In the genomic region with DNA sequence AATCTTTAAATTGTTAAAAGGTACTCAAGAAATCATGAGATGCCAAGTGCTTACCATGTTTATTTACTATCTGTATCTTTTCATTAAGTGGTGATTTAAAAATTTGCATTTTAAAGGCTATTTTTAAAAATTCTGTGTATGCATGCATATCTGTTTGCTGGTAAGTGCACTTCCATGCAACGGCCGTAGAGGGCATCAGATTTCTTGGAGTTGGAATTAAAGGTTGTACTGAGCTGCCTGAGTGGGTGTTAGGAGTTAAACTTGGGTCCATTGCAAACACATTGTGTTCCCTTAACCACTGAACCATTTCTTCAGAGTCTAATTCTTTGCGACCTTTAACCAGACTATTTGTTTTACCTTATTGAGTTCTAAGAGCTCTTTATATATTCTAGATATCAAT, we compare ENCODE assay signal across 28 mouse cellular contexts. TPM values are rescaled to one million over a fixed set of nuclear protein-coding genes. Genes with fewer than 3 reads are reported as not detected.
DNase-seq lines count a peak whose midpoint lies in the region; ATAC-seq and TF ChIP-seq lines count a peak whose summit lies in the region.
"Had no signal": no experiment of that assay in that cellular context is flagged by ENCODE, and none has a peak within 500 bp of the region (broad histone marks: within the 10 kb centered on the region; RNA-seq: fewer than 3 reads in every experiment).

No protein-coding gene starts in this region.

- in situ Hi-C loops in CH12.LX (cut with MboI; ENCODE audit: low pct_ligation_motif_present, low pct_unique_long_range_greater_than_20kb, low sequenced_read_pairs), result no loop called here
- in situ Hi-C loops in Patski (cut with MboI; ENCODE audit: low pct_unique_long_range_greater_than_20kb), result no loop called here

- ATAC-seq in midbrain, embryonic 15.5 days (replicated peaks), result no peak
- ATAC-seq in Patski, result no peak
- no peak for ATAC-seq in liver, postnatal 0 days
- no peak for ATAC-seq in kidney, embryonic 14.5 days (ENCODE audit: low FRiP score, low TSS enrichment)
- ATAC-seq: activated CD4-positive, CD25-positive, alpha-beta regulatory T cell, adult 4 months; forebrain, embryonic 13.5 days; forebrain, embryonic 16.5 days had no signal

- peak; percentile 2 for DNase-seq in midbrain, embryonic 10.5 days (ENCODE audit: low spot score)
- DNase-seq in CH12.LX (ENCODE audit: extremely low read depth) (peak; percentile 7), Patski (ENCODE audit: low read depth, low spot score) (no peak)
- no peak for DNase-seq in liver, postnatal 0 days
- no peak for DNase-seq in layer of hippocampus, adult 2 months (ENCODE audit: low spot score in 2 of 2)
- DNase-seq: adrenal gland, adult 8-10 months; adrenal gland, postnatal 25 days; cerebellum, adult 11-12 months; cerebellum, adult 8-10 months; cerebellum, postnatal 10 days; gastrocnemius, postnatal 10 days; gastrocnemius, postnatal 36 days; heart, adult 2 months; heart, postnatal 14 days; heart, postnatal 4 days had no signal

- no peak overlapping the region for H3K4me2 ChIP-seq in midbrain, embryonic 15.5 days
- no peak overlapping the region for H3K4me2 ChIP-seq in CH12.LX (ENCODE audit: insufficient read depth, low read depth, poor library complexity, severe bottlenecking)
- no peak overlapping the region for H3K4me2 ChIP-seq in liver, postnatal 0 days (ENCODE audit: low read depth, low read length)
- no peak overlapping the region for H3K4me2 ChIP-seq in kidney, embryonic 14.5 days (replicated peaks; ENCODE audit: low read depth, low read length)
- H3K4me2 ChIP-seq: embryonic facial prominence, embryonic 12.5 days; embryonic facial prominence, embryonic 15.5 days; forebrain, embryonic 13.5 days; heart, embryonic 13.5 days; hindbrain, embryonic 14.5 days had no signal

- CTCF ChIA-PET in Patski (lab: Charles Lee), result no interaction called here

- TF ChIP-seq POLR2A in CH12.LX (IDR thresholded peaks at IDR 0.05; ENCODE audit: low read depth, low read length), result no peak

- peak; percentile 24 to 28; a peak in 3 of 4 replicates for TF ChIP-seq CTCF in CH12.LX (conservative IDR thresholded peaks at IDR 0.05 in 1 of 2, IDR thresholded peaks at IDR 0.05 in 1 of 2; ENCODE audit: low read depth in 2 of 2, low read length in 2 of 2)
- peak; percentile 46 for TF ChIP-seq CTCF in Patski (IDR thresholded peaks at IDR 0.05)
- TF ChIP-seq CTCF in liver, postnatal 0 days (IDR thresholded peaks at IDR 0.05; ENCODE audit: low read depth), result peak; percentile 53
- TF ChIP-seq CTCF in layer of hippocampus, adult 2 months (conservative IDR thresholded peaks at IDR 0.05), result no peak

- H3K27me3 ChIP-seq in midbrain, embryonic 10.5 days (ENCODE audit: low read depth, poor library complexity, severe bottlenecking), result no peaks in the 10 kb centered on the region
- no peaks in the 10 kb centered on the region for H3K27me3 ChIP-seq in midbrain, embryonic 15.5 days (replicated peaks)
- H3K27me3 ChIP-seq in CH12.LX (replicated peaks) (peaks cover 9% of the 10 kb centered on the region), Patski (peaks cover 3% of the 10 kb centered on the region)
- H3K27me3 ChIP-seq in liver, postnatal 0 days (ENCODE audit: insufficient read depth, low read length), result no peaks in the 10 kb centered on the region
- no peaks in the 10 kb centered on the region for H3K27me3 ChIP-seq in kidney, embryonic 14.5 days (ENCODE audit: control insufficient read depth, insufficient read depth, low read length)
- H3K27me3 ChIP-seq: embryonic facial prominence, embryonic 12.5 days; embryonic facial prominence, embryonic 15.5 days; forebrain, embryonic 13.5 days; heart, embryonic 13.5 days had no signal

- TF ChIP-seq RAD21 in CH12.LX (IDR thresholded peaks at IDR 0.05; ENCODE audit: low read depth, low read length), result peak; percentile 11

- H3K9ac ChIP-seq in midbrain, embryonic 15.5 days, result no peak overlapping the region
- no peak overlapping the region for H3K9ac ChIP-seq in CH12.LX (ENCODE audit: insufficient read depth, low read depth)
- H3K9ac ChIP-seq in liver, postnatal 0 days (replicated peaks), result no peak overlapping the region
- no peak overlapping the region for H3K9ac ChIP-seq in kidney, embryonic 14.5 days (ENCODE audit: low read depth, low read length)
- H3K9ac ChIP-seq: embryonic facial prominence, embryonic 12.5 days; embryonic facial prominence, embryonic 15.5 days; forebrain, embryonic 13.5 days; heart, embryonic 13.5 days; hindbrain, embryonic 14.5 days had no signal

- no peaks in the 10 kb centered on the region for H3K4me1 ChIP-seq in midbrain, embryonic 10.5 days
- H3K4me1 ChIP-seq in midbrain, embryonic 15.5 days, result peaks cover 5% of the 10 kb centered on the region
- no peaks in the 10 kb centered on the region for H3K4me1 ChIP-seq in CH12.LX (ENCODE audit: control insufficient read depth in 1 of 2, insufficient read depth in 2 of 2)
- no peaks in the 10 kb centered on the region for H3K4me1 ChIP-seq in liver, postnatal 0 days (ENCODE audit: insufficient read depth)
- no peaks in the 10 kb centered on the region for H3K4me1 ChIP-seq in kidney, embryonic 14.5 days (ENCODE audit: control insufficient read depth, insufficient read depth, low read length)
- H3K4me1 ChIP-seq: embryonic facial prominence, embryonic 12.5 days; embryonic facial prominence, embryonic 15.5 days; forebrain, embryonic 10.5 days; forebrain, embryonic 13.5 days had no signal

- H3K36me3 ChIP-seq in midbrain, embryonic 10.5 days, result no peaks in the 10 kb centered on the region
- no peaks in the 10 kb centered on the region for H3K36me3 ChIP-seq in midbrain, embryonic 15.5 days (replicated peaks)
- H3K36me3 ChIP-seq in CH12.LX (replicated peaks in 1 of 2; ENCODE audit: control insufficient read depth in 1 of 2, insufficient read depth in 1 of 2, low read length in 1 of 2), result no peaks in the 10 kb centered on the region
- H3K36me3 ChIP-seq in liver, postnatal 0 days (replicated peaks; ENCODE audit: insufficient read depth, low read length), result no peaks in the 10 kb centered on the region
- no peaks in the 10 kb centered on the region for H3K36me3 ChIP-seq in kidney, embryonic 14.5 days (ENCODE audit: control insufficient read depth, insufficient read depth, low read length)
- H3K36me3 ChIP-seq: embryonic facial prominence, embryonic 12.5 days; embryonic facial prominence, embryonic 15.5 days; forebrain, embryonic 10.5 days; G1E; heart, embryonic 10.5 days; heart, embryonic 13.5 days had no signal

- dilution Hi-C loops in CH12.LX (cut with MboI; ENCODE audit: extremely low pct_ligation_motif_present, extremely low pct_unique_long_range_greater_than_20kb, low sequenced_read_pairs), result no loop called here

- POLR2A ChIA-PET in Patski (lab: Charles Lee), result no interaction called here

- no peak overlapping the region for H3K4me3 ChIP-seq in midbrain, embryonic 10.5 days
- no peak overlapping the region for H3K4me3 ChIP-seq in midbrain, embryonic 15.5 days
- no peak overlapping the region for H3K4me3 ChIP-seq in CH12.LX (replicated peaks in 1 of 3; ENCODE audit: low read depth in 2 of 3, low read length in 2 of 3, poor library complexity in 1 of 3)
- H3K4me3 ChIP-seq in liver, postnatal 0 days (ENCODE audit: low read depth, low read length), result no peak overlapping the region
- H3K4me3 ChIP-seq in kidney, embryonic 14.5 days (ENCODE audit: low read length), result no peak overlapping the region
- no peak overlapping the region for H3K4me3 ChIP-seq in layer of hippocampus, adult 2 months
- H3K4me3 ChIP-seq: embryonic facial prominence, embryonic 12.5 days; embryonic facial prominence, embryonic 15.5 days; erythroblast, embryonic 14.5 days; forebrain, embryonic 10.5 days; forebrain, embryonic 13.5 days; heart, adult 2 months; heart, embryonic 10.5 days; heart, embryonic 13.5 days had no signal

- H3K27ac ChIP-seq in midbrain, embryonic 10.5 days (replicated peaks), result no peak overlapping the region
- no peak overlapping the region for H3K27ac ChIP-seq in midbrain, embryonic 15.5 days
- no peak overlapping the region for H3K27ac ChIP-seq in CH12.LX (ENCODE audit: insufficient read depth, low read depth)
- no peak overlapping the region for H3K27ac ChIP-seq in liver, postnatal 0 days (ENCODE audit: low read depth)
- no peak overlapping the region for H3K27ac ChIP-seq in kidney, embryonic 14.5 days (ENCODE audit: low read depth, low read length)
- H3K27ac ChIP-seq in layer of hippocampus, adult 2 months, result no peak overlapping the region
- H3K27ac ChIP-seq: embryonic facial prominence, embryonic 12.5 days; embryonic facial prominence, embryonic 15.5 days; forebrain, embryonic 10.5 days; forebrain, embryonic 13.5 days; heart, adult 2 months; heart, embryonic 10.5 days; heart, embryonic 13.5 days; hindbrain, embryonic 14.5 days had no signal

- WGBS in midbrain, embryonic 10.5 days, result 85% methylated on average over 3 of the region's 3 CpGs
- WGBS in midbrain, embryonic 15.5 days, result 95% methylated on average over 3 of the region's 3 CpGs
- 84% methylated on average over 3 of the region's 3 CpGs for WGBS in liver, postnatal 0 days (ENCODE audit: insufficient replicate concordance)
- WGBS in kidney, embryonic 14.5 days, result 89% methylated on average over 3 of the region's 3 CpGs

- no peak for TF ChIP-seq EP300 in CH12.LX (IDR thresholded peaks at IDR 0.05; ENCODE audit: low read length)
- TF ChIP-seq EP300 in liver, postnatal 0 days (IDR thresholded peaks at IDR 0.05; ENCODE audit: low read depth), result no peak

- no peaks in the 10 kb centered on the region for H3K9me3 ChIP-seq in midbrain, embryonic 10.5 days (replicated peaks)
- no peaks in the 10 kb centered on the region for H3K9me3 ChIP-seq in midbrain, embryonic 15.5 days
- no peaks in the 10 kb centered on the region for H3K9me3 ChIP-seq in CH12.LX (replicated peaks; ENCODE audit: low read length)
- H3K9me3 ChIP-seq in liver, postnatal 0 days (ENCODE audit: low read length), result no peaks in the 10 kb centered on the region
- H3K9me3 ChIP-seq in kidney, embryonic 14.5 days (ENCODE audit: control insufficient read depth, low read length), result no peaks in the 10 kb centered on the region
- H3K9me3 ChIP-seq: embryonic facial prominence, embryonic 12.5 days; embryonic facial prominence, embryonic 15.5 days; forebrain, embryonic 10.5 days; forebrain, embryonic 13.5 days; G1E; heart, embryonic 10.5 days; heart, embryonic 13.5 days had no signal

- H3K79me2 ChIP-seq in CH12.LX (replicated peaks; ENCODE audit: control insufficient read depth, extremely low read depth, insufficient read depth, poor library complexity, severe bottlenecking), result no peaks in the 10 kb centered on the region

TF ChIP-seq in CH12.LX, 34 proteins besides CTCF, POLR2A, EP300 and RAD21 (continues in another document):
- TF ChIP-seq HCFC1 (IDR thresholded peaks at IDR 0.05; ENCODE audit: low read depth, low read length), result no peak
- TF ChIP-seq MAZ (IDR thresholded peaks at IDR 0.05; ENCODE audit: low read depth, low read length), result no peak

RNA-seq across cellular contexts. Expression of a gene that starts 29.6 kb away (rescaled TPM):
- polyA plus RNA-seq in midbrain, embryonic 10.5 days (2016; fragmentation: Nextera tagmentation; extraction: Ambion mirVana), result 17.7 and 20.8 TPM in 2 replicates
- polyA plus RNA-seq in midbrain, embryonic 15.5 days (2015; fragmentation: Nextera tagmentation; extraction: Ambion mirVana), result 17.9 and 18.8 TPM in 2 replicates
- 0.25 and 0.42 TPM in 2 replicates for total RNA-seq in CH12.LX (2012; rRNA removed)
- total RNA-seq in CH12.LX (2014; rRNA removed), result not detected in 2 replicates
- polyA plus RNA-seq in CH12.LX (2012; ENCODE audit: insufficient read length, low read depth), result 4.2 and 4.9 TPM in 2 replicates
- 36.7 TPM for polyA plus RNA-seq in Patski (2021)
- 24.0 and 24.6 TPM in 2 replicates for polyA plus RNA-seq in liver, postnatal 0 days (2015; fragmentation: Nextera tagmentation; extraction: Ambion mirVana)
- 26.5 and 36.6 TPM in 2 replicates for polyA plus RNA-seq in kidney, embryonic 14.5 days (2014; fragmentation: Nextera tagmentation; extraction: Ambion mirVana)
- total RNA-seq in layer of hippocampus, adult 2 months (2021), result 10 to 100 TPM; 23.0 to 28.3 TPM

Comparison
In these comparisons a context has a peak if more than half of its experiments do, and no peak if none do; other contexts are left out.
1. DNase-seq: peak in midbrain, embryonic 10.5 days (single experiment) and CH12.LX (single experiment); none in Patski (single experiment), liver, postnatal 0 days (single experiment) and layer of hippocampus, adult 2 months (0 of 2).